8 mouse cellular contexts compared by ENCODE assay signal in the genomic region with DNA sequence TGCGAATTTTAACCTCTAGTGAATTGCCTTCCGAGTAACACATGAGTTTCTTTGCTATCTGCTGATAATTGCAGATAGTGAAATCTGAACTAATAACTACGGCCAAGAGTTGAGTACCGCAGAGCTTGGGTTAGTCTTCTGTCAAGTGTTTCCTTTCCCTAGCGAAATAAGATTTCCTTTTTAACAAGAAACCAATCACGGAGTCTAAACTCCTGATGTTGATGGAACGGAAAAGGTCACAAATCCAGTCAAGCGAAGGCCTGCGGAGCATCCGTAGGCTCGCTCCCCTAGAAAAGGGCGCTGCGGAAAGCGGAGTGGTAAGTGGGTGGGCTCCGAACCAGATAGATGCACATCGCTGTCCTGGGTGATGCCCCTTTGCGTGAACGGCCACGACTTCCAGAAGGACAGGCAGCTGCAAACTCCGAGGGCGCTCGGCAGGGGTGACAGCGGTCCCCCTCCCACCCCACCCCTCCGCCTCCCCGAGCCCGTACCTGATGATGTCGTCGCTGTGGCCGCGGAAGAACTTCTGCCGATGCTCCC. TPM values are rescaled to one million over a fixed set of nuclear protein-coding genes. Genes with fewer than 3 reads are reported as not detected.
DNase-seq lines count a peak whose midpoint lies in the region; ATAC-seq and TF ChIP-seq lines count a peak whose summit lies in the region.

No protein-coding gene starts in this region.

- H3K9me3 ChIP-seq in forebrain, embryonic 13.5 days (replicated peaks) = no peaks in the 10 kb centered on the region
- no peaks in the 10 kb centered on the region for H3K9me3 ChIP-seq in kidney, embryonic 16.5 days (ENCODE audit: low read length)

- H3K4me2 ChIP-seq in forebrain, embryonic 13.5 days = peak overlapping the region; percentile 73
- peak overlapping the region; percentile 96 for H3K4me2 ChIP-seq in kidney, embryonic 16.5 days (replicated peaks; ENCODE audit: low read depth, low read length)

- peak overlapping the region; percentile 88 for H3K27ac ChIP-seq in forebrain, embryonic 13.5 days
- no peak overlapping the region for H3K27ac ChIP-seq in kidney, embryonic 16.5 days (ENCODE audit: low read length)
- H3K27ac ChIP-seq in testis, adult 2 months (ENCODE audit: control insufficient read depth, insufficient read depth, low read depth, low read length) = no peak overlapping the region

- peak overlapping the region; percentile 86 for H3K9ac ChIP-seq in forebrain, embryonic 13.5 days
- peak overlapping the region; percentile 65 for H3K9ac ChIP-seq in kidney, embryonic 16.5 days (replicated peaks; ENCODE audit: low read length)

- TF ChIP-seq CTCF in testis, adult 2 months (IDR thresholded peaks at IDR 0.05; ENCODE audit: control insufficient read depth, insufficient read depth, insufficient replicate concordance, low read depth, low read length) = no peak

- DNase-seq in layer of hippocampus, adult 11-12 months (ENCODE audit: low spot score) = peak; percentile 24
- DNase-seq in layer of hippocampus, adult 8-10 months (ENCODE audit: low spot score in 2 of 2) = no peak
- peak; percentile 63 for DNase-seq in ZHBTc4 (ENCODE audit: low read depth, low spot score)
- peak; percentile 31 for DNase-seq in mesoderm, embryonic 11.5 days (ENCODE audit: low read depth, low spot score)
- no peak for DNase-seq in cerebellum, postnatal 4 days (ENCODE audit: low spot score in 2 of 2)

- H3K4me3 ChIP-seq in forebrain, embryonic 13.5 days = peak overlapping the region; percentile 85
- H3K4me3 ChIP-seq in kidney, embryonic 16.5 days (ENCODE audit: low read length) = peak overlapping the region; percentile 73
- H3K4me3 ChIP-seq in testis, adult 2 months (ENCODE audit: control insufficient read depth, low read depth, low read length) = peak overlapping the region; percentile 96

- no peaks in the 10 kb centered on the region for H3K27me3 ChIP-seq in forebrain, embryonic 13.5 days
- H3K27me3 ChIP-seq in kidney, embryonic 16.5 days (ENCODE audit: insufficient read depth, low read length) = peaks cover 15% of the 10 kb centered on the region
- no peaks in the 10 kb centered on the region for H3K27me3 ChIP-seq in testis, adult 2 months (ENCODE audit: control insufficient read depth, insufficient read depth, low read length)

- under 1% methylated on average over 30 of the region's 31 CpGs for WGBS in forebrain, embryonic 13.5 days
- 2% methylated on average over 31 of the region's 31 CpGs for WGBS in kidney, embryonic 16.5 days

- no peaks in the 10 kb centered on the region for H3K36me3 ChIP-seq in forebrain, embryonic 13.5 days (ENCODE audit: poor library complexity, severe bottlenecking)
- no peaks in the 10 kb centered on the region for H3K36me3 ChIP-seq in kidney, embryonic 16.5 days (ENCODE audit: insufficient read depth, low read length)
- no peaks in the 10 kb centered on the region for H3K36me3 ChIP-seq in testis, adult 2 months (ENCODE audit: control insufficient read depth, insufficient read depth, low read length)

- H3K4me1 ChIP-seq in forebrain, embryonic 13.5 days = peaks cover 20% of the 10 kb centered on the region
- H3K4me1 ChIP-seq in kidney, embryonic 16.5 days (ENCODE audit: insufficient read depth, low read length) = peaks cover 5% of the 10 kb centered on the region; the same call in 1 of the 2 replicates
- H3K4me1 ChIP-seq in testis, adult 2 months (ENCODE audit: control insufficient read depth, insufficient read depth, low read length) = no peaks in the 10 kb centered on the region

- no peak; the same call in 1 of the 2 replicates for ATAC-seq in forebrain, embryonic 13.5 days
- peak; percentile 12; the same call in 1 of the 2 replicates for ATAC-seq in kidney, embryonic 16.5 days (ENCODE audit: low FRiP score, low TSS enrichment)

- TF ChIP-seq POLR2A in testis, adult 2 months (IDR thresholded peaks at IDR 0.05; ENCODE audit: control insufficient read depth, low read depth, low read length) = no peak

RNA-seq across cellular contexts. Expression of a gene that starts 0.9 kb away (rescaled TPM):
- 100 to 1,000 TPM in 1 of 4 experiments, 10 to 100 TPM in 3; 69.1 to 116 (median 97.2) TPM for total RNA-seq in layer of hippocampus, adult 8-10 months (2022)
- polyA plus RNA-seq in forebrain, embryonic 13.5 days (2015; fragmentation: Nextera tagmentation; extraction: Ambion mirVana) = 27.0 and 28.8 TPM in 2 replicates
- polyA plus RNA-seq in kidney, embryonic 16.5 days (2015; fragmentation: Nextera tagmentation; extraction: Ambion mirVana) = 3.4 and 5.0 TPM in 2 replicates
- 6.5 and 6.6 TPM in 2 replicates for polyA plus RNA-seq in testis, adult 2 months (2012; rRNA removed)

RNA-seq across cellular contexts. Expression of a gene that starts 20.0 kb away (rescaled TPM):
- total RNA-seq in layer of hippocampus, adult 8-10 months (2022) = 10 to 100 TPM; 40.6 to 59.3 (median 54.3) TPM
- 39.5 and 46.6 TPM in 2 replicates for polyA plus RNA-seq in forebrain, embryonic 13.5 days (2015; fragmentation: Nextera tagmentation; extraction: Ambion mirVana)
- polyA plus RNA-seq in kidney, embryonic 16.5 days (2015; fragmentation: Nextera tagmentation; extraction: Ambion mirVana) = 34.2 and 35.4 TPM in 2 replicates
- polyA plus RNA-seq in testis, adult 2 months (2012; rRNA removed) = 17.6 and 20.6 TPM in 2 replicates

Comparison
In these comparisons a context has a peak if more than half of its experiments do, and no peak if none do; other contexts are left out.
1. DNase-seq: peak in layer of hippocampus, adult 11-12 months (single experiment), ZHBTc4 (single experiment) and mesoderm, embryonic 11.5 days (single experiment); none in layer of hippocampus, adult 8-10 months (0 of 2) and cerebellum, postnatal 4 days (0 of 2).
2. Peak in every context shown above with its lines, with median percentiles within 50 percentile points of each other: H3K4me3 ChIP-seq.